Mouse (Mus musculus) heart, postnatal 10 days (tissue): Measurements from ENCODE around the gene Cutc. TPM values are rescaled to one million over a fixed set of nuclear protein-coding genes. Genes with fewer than 3 reads are reported as not detected.

Source experiments
- DNase-seq, 2 experiments: peaks; one replicate each; pipeline ENCODE4 v3.0.0; 2021
- intact Hi-C: fragments of 180-260 bp; cut with DNase I; formaldehyde crosslinking; loops from one replicate; pipeline ENCODE4 v1.15.1; 2025
- total RNA-seq, 2 experiments: library from RNA; stranded (reverse); gene quantifications; 2 replicates each; pipeline ENCODE4 v1.2.3; 2021

Gene Cutc
- total RNA-seq, 2 experiments from 2014 or later: 9.8 to 11.6 TPM

DNA sequence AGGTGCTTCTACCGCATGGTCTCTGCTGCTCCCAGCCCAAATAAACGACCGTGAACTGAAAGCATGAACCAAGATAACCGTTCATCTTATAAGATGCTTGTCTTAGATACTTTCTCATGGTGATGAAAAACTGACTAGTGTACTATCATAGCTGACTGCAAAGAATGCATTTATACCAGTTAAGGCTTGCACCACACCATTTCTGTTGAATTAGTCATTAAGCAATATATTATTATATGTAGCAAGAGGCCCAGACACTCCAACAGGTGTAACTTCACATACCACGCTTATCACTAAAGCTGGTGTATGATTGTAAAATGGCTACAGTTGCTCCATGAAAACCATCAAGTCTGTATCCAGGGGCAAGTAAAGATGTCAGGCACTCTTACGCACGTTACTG, 37.0 kb downstream of the Cutc start:
- intact Hi-C loops: no loop called here
- DNase-seq: no peak

DNA sequence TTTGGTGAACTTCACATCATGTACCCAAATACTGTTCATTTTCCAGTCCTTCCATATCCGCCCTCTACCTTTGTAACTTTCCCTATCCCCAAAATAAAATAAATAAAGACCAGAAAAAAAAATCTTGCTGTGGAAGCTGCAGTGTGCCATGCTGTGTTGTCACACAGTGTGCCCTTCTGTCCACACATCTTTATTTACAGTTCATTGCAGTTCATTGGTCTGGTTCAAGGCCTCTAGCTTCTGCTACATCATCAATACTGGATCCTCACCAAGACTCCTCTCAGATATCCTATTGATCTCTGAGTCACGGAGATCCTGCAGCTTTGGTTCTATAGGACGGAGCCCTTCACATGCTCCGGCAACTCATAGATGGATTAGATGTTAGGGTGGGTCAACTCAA, 39.7 kb downstream of the Cutc start:
- no peak for DNase-seq
- intact Hi-C loops: no loop called here

DNA sequence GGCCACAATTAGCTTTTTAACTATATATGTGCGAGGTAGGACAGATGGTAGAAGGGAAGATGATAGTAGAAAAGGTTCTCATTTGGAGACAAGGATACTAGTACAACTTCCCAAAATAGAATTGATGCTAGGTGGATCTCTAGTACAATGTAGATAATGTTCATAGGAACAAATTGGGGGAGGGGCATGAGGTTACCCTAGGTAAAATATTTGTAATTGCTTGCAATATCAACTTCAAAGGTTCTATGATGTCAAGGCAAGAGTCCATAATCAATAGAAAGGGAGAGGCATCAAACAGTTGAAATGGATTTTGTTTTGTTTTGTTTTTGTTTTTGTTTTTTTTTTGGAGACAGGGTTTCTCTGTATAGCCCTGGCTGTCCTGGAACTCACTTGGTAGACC, 41.2 kb downstream of the Cutc start:
- intact Hi-C loops: no loop called here

DNA sequence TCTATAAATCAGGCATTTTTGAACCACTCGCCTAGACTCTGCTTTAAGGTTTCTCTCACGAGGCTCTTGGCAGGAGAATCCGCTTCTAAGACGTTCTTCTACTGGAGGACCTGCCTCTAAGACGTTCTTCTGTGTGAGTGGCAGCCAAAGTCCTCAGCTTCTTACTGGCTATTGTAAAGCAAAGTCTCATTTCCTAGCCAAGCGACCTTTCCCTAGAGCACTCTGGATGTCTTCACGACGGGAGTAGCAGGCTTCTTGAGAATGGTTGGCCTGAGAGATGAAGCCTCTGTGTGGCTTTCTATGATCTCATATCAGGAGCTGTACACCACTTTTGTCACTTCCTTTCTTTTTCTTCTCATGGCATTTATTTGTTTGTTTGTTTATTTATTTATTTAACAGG, 42.7 kb downstream of the Cutc start:
- intact Hi-C loops: no loop called here

More for the DNA sequence above, 41.2 kb downstream of the Cutc start:
- no peak for DNase-seq

DNA sequence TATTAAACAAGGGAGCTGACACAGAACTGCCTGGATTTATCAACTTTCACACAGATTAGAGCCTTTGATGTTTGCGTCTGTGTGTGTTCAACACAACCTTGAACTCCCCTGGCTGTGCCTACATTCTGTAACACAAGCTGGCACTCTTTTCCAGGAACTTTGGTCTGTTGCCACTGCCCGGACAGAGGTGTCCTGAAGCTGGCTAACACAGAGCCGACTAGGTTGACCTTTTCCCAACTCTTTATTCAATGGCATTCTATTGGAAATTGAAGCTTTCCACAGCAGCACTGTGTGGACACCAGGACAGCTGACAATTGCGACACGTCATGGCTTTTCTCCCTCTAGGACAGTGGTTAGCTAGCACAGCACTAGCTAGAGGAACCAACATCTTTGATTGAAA, 44.4 kb downstream of the Cutc start:
- no peak for DNase-seq
- intact Hi-C loops: no loop called here

More for the DNA sequence above, 42.7 kb downstream of the Cutc start:
- DNase-seq: no peak

DNA sequence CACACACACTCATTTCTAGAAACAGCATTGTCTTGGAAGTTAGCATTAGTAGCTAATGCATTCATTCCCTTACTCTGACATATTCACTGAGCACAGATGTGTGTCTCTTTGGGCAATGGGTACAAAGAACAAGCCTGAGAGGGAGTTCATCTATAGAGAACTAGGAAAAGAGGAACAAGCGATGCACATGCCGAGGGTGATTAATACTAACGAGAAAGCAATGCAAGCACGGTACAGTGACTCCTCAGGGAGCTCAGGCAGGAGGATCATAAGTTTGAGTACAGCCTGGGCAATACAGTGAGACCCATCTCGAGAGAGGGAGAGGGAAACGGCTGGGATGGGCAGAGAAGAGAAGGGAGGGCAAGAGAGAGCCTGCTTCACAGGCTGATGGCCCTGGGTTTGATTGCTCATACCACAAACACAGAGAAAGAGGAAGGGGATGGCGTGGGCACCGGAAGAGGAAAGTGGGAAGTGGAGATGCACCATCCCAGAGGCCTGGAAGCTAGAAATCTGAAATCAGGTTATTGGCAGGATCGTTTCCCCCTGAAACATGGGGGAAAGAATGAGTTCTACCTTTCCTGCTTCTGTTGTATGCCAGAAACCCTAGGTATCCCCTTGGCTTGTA, 48.7 kb downstream of the Cutc start:
- peak in 1 of 2 experiments; percentile 2 for DNase-seq
- intact Hi-C loops: no loop called here

DNA sequence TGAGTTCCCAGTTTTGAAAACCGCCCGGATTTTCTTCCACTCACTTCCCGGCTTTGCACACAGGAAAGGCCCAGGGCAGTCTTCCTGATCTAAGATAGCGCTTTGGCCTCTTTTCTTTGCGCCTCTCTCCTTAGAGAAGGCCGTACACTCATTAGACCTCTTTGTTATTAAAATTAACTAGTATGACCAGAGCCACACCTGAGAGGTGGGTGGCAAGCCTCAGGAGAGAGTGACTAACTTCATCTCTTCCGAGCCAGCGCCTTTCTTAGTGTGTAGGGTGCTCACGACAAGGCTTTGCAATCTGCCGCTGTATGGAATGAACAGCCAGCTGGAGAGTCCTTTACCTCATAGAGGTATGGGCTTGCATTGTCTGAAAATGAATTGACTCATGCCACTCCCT, 51.1 kb downstream of the Cutc start:
- DNase-seq: no peak
- intact Hi-C loops: no loop called here

DNA sequence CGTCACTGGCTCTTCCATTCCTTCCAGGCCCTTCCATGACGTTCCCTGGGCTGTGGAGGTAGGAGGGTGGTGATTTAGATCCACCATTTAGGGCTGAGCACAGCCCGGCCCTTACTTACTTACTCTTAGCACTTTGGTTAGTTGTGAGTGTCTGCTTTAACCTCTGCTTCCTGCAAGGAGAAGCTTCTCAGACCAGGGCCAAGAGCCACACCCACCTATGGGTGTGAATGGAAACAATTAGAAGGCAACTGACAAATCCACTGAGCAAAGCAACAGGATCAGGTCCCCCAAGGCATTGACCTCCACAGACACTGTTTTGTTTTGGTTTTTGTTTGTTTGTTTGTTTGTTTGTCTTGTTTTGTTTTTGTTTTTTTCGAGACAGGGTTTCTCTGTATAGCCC, 56.5 kb downstream of the Cutc start:
- intact Hi-C loops: no loop called here
- no peak for DNase-seq

DNA sequence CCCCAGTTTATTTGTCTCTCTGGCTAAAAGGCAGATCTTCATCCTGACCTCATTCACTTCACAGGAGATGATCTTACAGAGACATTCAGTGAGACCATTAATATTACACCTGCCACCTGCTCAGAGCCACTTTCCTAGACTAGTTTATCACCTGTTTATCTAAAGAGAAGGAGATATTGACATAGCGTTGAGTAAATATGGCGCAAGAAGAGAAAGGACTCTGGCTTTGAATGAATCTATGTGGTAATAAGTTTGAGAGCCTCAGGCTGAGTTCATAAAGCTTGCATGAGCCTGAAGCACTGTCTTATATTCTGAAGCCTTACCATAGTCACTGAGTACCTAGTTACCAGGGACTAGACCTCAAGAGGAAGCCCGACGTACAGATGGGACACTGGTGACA, 58.6 kb downstream of the Cutc start:
- no peak for DNase-seq
- intact Hi-C loops: no loop called here

DNA sequence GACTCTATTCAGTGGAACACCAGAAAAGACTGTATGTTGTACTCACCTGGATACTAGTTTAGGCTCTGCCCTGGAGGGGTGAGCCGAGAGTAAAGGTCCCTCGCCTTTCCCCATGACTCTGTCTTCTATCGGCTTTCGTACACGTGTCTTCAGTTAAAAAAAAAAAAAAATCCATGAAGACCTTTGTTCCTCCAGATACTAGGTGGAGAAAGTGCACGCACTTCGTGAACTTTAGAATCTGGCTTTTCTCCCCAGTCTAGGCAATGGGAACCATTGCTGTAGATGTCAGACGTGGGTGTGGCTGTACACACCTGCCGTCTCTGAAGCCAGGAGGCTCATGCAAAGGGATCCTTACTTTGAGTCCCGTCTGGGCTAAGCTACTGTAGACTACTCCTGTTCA, 60.5 kb downstream of the Cutc start:
- DNase-seq: no peak
- intact Hi-C loops: no loop called here

DNA sequence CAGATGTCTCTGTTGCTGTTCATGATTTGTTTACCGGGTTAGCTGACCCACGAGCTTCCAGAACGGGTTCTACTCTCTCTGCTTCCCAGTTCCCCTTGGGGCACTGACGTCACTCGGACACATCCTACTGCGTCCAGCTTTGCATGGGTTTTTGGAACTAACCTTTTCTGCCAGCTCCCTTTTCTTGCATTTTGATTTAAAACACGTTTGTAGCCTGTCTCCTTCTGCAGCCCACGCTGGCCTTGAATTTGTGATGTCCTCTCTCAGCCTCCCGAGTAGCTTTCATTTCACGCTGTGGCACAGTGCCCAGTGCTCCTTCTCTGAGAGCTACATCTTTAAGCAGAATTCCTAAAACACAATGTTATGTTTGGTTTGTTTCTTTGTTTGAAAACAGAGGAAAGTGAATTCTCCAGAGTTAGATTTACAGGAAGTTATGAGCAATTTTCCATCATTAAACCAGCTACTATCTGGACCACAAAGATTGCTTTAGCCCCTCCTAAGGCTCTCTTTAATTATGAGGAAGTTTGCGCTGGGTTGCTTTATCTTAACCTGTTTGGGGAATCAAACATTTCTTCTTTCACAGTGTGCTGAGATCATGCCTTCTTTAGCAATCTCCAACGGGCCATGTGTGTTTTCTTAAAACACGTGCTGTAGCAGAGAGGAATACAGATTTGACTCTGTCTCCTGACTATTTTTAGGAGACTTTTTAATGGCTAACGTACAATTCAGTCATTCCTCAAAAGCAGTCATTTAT, 63.0 kb downstream of the Cutc start:
- intact Hi-C loops: no loop called here
- DNase-seq: peak; percentile 10 to 14

Other genes starting within 250 kb of the Cutc start
- gene Got1, start 228.4 kb upstream of the Cutc start, total RNA-seq: 100 to 1,000 TPM; 438 to 489 TPM
- not detected for gene Nkx2-3, start 140.7 kb upstream of the Cutc start, total RNA-seq
- gene Slc25a28, start 78.1 kb upstream of the Cutc start, total RNA-seq: 10 to 100 TPM; 22.0 to 23.3 TPM
- 1 to 10 TPM; 5.4 to 5.7 TPM for gene Entpd7, start 63.3 kb upstream of the Cutc start, total RNA-seq
- gene Cox15, start within 50 bp of the Cutc start, total RNA-seq: 10 to 100 TPM; 32.0 to 38.3 TPM
- not detected for gene Abcc2, start 29.2 kb downstream of the Cutc start, total RNA-seq
- 10 to 100 TPM; 11.2 to 13.2 TPM for gene Dnmbp, start 187.2 kb downstream of the Cutc start, total RNA-seq
- gene Cpn1, start 233.6 kb downstream of the Cutc start, total RNA-seq: not detected